Mouse (Mus musculus) lung, postnatal 0 days (tissue): ENCODE data around the gene Pfn1. TPM values are rescaled to one million over a fixed set of nuclear protein-coding genes. Genes with fewer than 3 reads are reported as not detected.

Experiments
- ATAC-seq: fragments of 200-750 bp; cut with Nextera tagmentation; 2 replicates; pipeline ENCODE4 v1.8.0; 2017; ENCODE audit warnings: moderate library complexity
- DNase-seq: peaks from one replicate; pipeline ENCODE4 v3.0.0-alpha.2; 2016; ENCODE audit warnings: low spot score
- H3K27ac ChIP-seq: fragments of 300-500 bp; sonication (generic); 2 replicates; pipeline ENCODE4 v1.5.1; 2014; ENCODE audit warnings: antibody characterized with exemption, mild to moderate bottlenecking, low read length, mixed read lengths
- H3K27me3 ChIP-seq: fragments of 300-500 bp; sonication (generic); replicated peaks from 2 replicates; pipeline ENCODE4 v1.6.1; 2014; ENCODE audit warnings: low read length, mixed read lengths; ENCODE audit not compliant: insufficient read depth
- H3K36me3 ChIP-seq: fragments of 300-500 bp; sonication (generic); 2 replicates; pipeline ENCODE4 v1.6.1; 2014; ENCODE audit warnings: low read length, mixed read lengths; ENCODE audit not compliant: insufficient read depth
- H3K4me1 ChIP-seq: fragments of 300-500 bp; sonication (generic); 2 replicates; pipeline ENCODE4 v1.6.1; 2014; ENCODE audit warnings: antibody characterized with exemption, low read depth, low read length, mixed read lengths; ENCODE audit not compliant: insufficient read depth
- H3K4me2 ChIP-seq: fragments of 300-500 bp; sonication (generic); replicated peaks from 2 replicates; pipeline ENCODE4 v1.6.1; 2014; ENCODE audit warnings: low read depth, mild to moderate bottlenecking, low read length, moderate library complexity, mixed read lengths
- H3K4me3 ChIP-seq: fragments of 300-500 bp; sonication (generic); 2 replicates; pipeline ENCODE4 v1.5.1; 2014; ENCODE audit warnings: low read depth, low read length
- H3K9ac ChIP-seq: fragments of 300-500 bp; sonication (generic); replicated peaks from 2 replicates; pipeline ENCODE4 v1.6.1; 2014; ENCODE audit warnings: low read depth, mild to moderate bottlenecking
- H3K9me3 ChIP-seq: fragments of 300-500 bp; sonication (generic); 2 replicates; pipeline ENCODE4 v1.6.1; 2016; ENCODE audit warnings: low read length, mixed read lengths
- CTCF ChIP-seq: IDR thresholded peaks from 2 replicates; pipeline ENCODE4 v1.5.1; 2016; ENCODE audit warnings: antibody characterized with exemption, mild to moderate bottlenecking
- EP300 ChIP-seq: IDR thresholded peaks from 2 replicates; pipeline ENCODE4 v1.6.1; 2016; ENCODE audit warnings: antibody characterized with exemption, mild to moderate bottlenecking, control low read depth
- WGBS: fragments of 180-500 bp; shearing (Covaris S2); extraction: QIAGEN DNeasy Blood & Tissue Kit; methylation state at CpG from one replicate; pipeline ENCODE4 v1.1.7; 2014; 5-methylcytosine and 5-hydroxymethylcytosine counted together
- polyA plus RNA-seq: library from polyadenylated mRNA; unstranded; fragments of >200 nt; fragmentation: Nextera tagmentation; extraction: Ambion mirVana; gene quantifications from 2 replicates; pipeline ENCODE4 v1.2.1, GENCODE M21; 2015

Gene Pfn1
- polyA plus RNA-seq, 1 experiment from 2014 or later, result 1,206 TPM

- ATAC-seq (no peak), DNase-seq (no peak)
- TF ChIP-seq CTCF (no peak), EP300 (no peak)
- H3K4me3 ChIP-seq, result no peak overlapping the region
- H3K27me3 ChIP-seq, result no peaks in the 10 kb centered on the region
- no peak overlapping the region for H3K9ac ChIP-seq
- peaks cover 36% of the 10 kb centered on the region; the same call in 1 of the 2 replicates for H3K36me3 ChIP-seq
- no peak overlapping the region for H3K27ac ChIP-seq
- no peaks in the 10 kb centered on the region for H3K4me1 ChIP-seq
- no peaks in the 10 kb centered on the region for H3K9me3 ChIP-seq
- WGBS, result 91% methylated on average over 8 of the region's 8 CpGs
- H3K4me2 ChIP-seq, result no peak overlapping the region
Observed at GRCm38 (mm10) chr11:70679361-70679760, 24.9 kb upstream of the Pfn1 start.

GRCm38 (mm10) chr11:70678576-70678975 is 24.1 kb upstream of the Pfn1 start:
- no peak overlapping the region for H3K9ac ChIP-seq
- DNase-seq (no peak), ATAC-seq (no peak)
- 88% methylated on average over 2 of the region's 2 CpGs for WGBS
- no peaks in the 10 kb centered on the region for H3K4me1 ChIP-seq
- H3K4me2 ChIP-seq, result no peak overlapping the region
- H3K27me3 ChIP-seq, result no peaks in the 10 kb centered on the region
- H3K36me3 ChIP-seq, result peaks cover 38% of the 10 kb centered on the region
- no peak for TF ChIP-seq CTCF
- no peak for TF ChIP-seq EP300
- H3K27ac ChIP-seq, result no peak overlapping the region
- no peak overlapping the region for H3K4me3 ChIP-seq
- no peaks in the 10 kb centered on the region for H3K9me3 ChIP-seq

- no peak for ATAC-seq
- Histone ChIP-seq H3K36me3 (peaks cover 36% of the 10 kb centered on the region), H3K4me1 (no peaks in the 10 kb centered on the region), H3K9ac (no peak overlapping the region), H3K4me3 (no peak overlapping the region), H3K9me3 (no peaks in the 10 kb centered on the region), H3K4me2 (no peak overlapping the region), H3K27ac (no peak overlapping the region), H3K27me3 (no peaks in the 10 kb centered on the region)
- WGBS, result 62% methylated on average over 9 of the region's 9 CpGs
- no peak for DNase-seq
- TF ChIP-seq CTCF (no peak), EP300 (no peak)
Observed at GRCm38 (mm10) chr11:70678092-70678491, 23.6 kb upstream of the Pfn1 start.

- no peaks in the 10 kb centered on the region; the same call in 1 of the 2 replicates for H3K4me1 ChIP-seq
- H3K9ac ChIP-seq, result no peak overlapping the region
- peaks cover 19% of the 10 kb centered on the region; the same call in 1 of the 2 replicates for H3K36me3 ChIP-seq
- 68% methylated on average over 11 of the region's 11 CpGs for WGBS
- no peak overlapping the region for H3K4me2 ChIP-seq
- H3K27ac ChIP-seq, result no peak overlapping the region
- no peaks in the 10 kb centered on the region for H3K9me3 ChIP-seq
- DNase-seq (no peak), ATAC-seq (no peak)
- H3K4me3 ChIP-seq, result no peak overlapping the region
- TF ChIP-seq EP300, result no peak
- no peak for TF ChIP-seq CTCF
- no peaks in the 10 kb centered on the region for H3K27me3 ChIP-seq
Observed at GRCm38 (mm10) chr11:70674501-70674900, 20.1 kb upstream of the Pfn1 start.

GRCm38 (mm10) chr11:70674014-70674413 is 19.6 kb upstream of the Pfn1 start:
- H3K9me3 ChIP-seq, result no peaks in the 10 kb centered on the region
- no peak for ATAC-seq
- H3K9ac ChIP-seq, result no peak overlapping the region
- no peak overlapping the region for H3K4me2 ChIP-seq
- no peak for TF ChIP-seq CTCF
- no peak for TF ChIP-seq EP300
- DNase-seq, result no peak
- no peaks in the 10 kb centered on the region; the same call in 1 of the 2 replicates for H3K4me1 ChIP-seq
- WGBS, result 85% methylated on average over 6 of the region's 6 CpGs
- H3K27ac ChIP-seq, result no peak overlapping the region
- H3K27me3 ChIP-seq, result no peaks in the 10 kb centered on the region
- no peak overlapping the region for H3K4me3 ChIP-seq
- H3K36me3 ChIP-seq, result peaks cover 14% of the 10 kb centered on the region; the same call in 1 of the 2 replicates

GRCm38 (mm10) chr11:70671333-70672047 is 17.0 kb upstream of the Pfn1 start:
- no peak overlapping the region for H3K4me3 ChIP-seq

More at GRCm38 (mm10) chr11:70671333-70672047, 17.0 kb upstream of the Pfn1 start:
- Histone ChIP-seq H3K27ac (no peak overlapping the region), H3K27me3 (no peaks in the 10 kb centered on the region), H3K9me3 (no peaks in the 10 kb centered on the region), H3K4me2 (no peak overlapping the region), H3K36me3 (peaks cover 13% of the 10 kb centered on the region; the same call in 1 of the 2 replicates), H3K4me1 (no peaks in the 10 kb centered on the region; the same call in 1 of the 2 replicates), H3K9ac (no peak overlapping the region)
- DNase-seq (no peak), ATAC-seq (no peak)
- 87% methylated on average over 16 of the region's 16 CpGs for WGBS
- no peak for TF ChIP-seq EP300
- TF ChIP-seq CTCF, result no peak
